Mouse (Mus musculus) ovary, adult 18-20 months (tissue): Measurements from ENCODE around the gene Atg4d.
"Not testable (repeated sequence)": the region's sequence is repeated elsewhere in the genome, so short reads cannot be mapped to it uniquely, and the experiment has no call there.

Experiments used
- DNase-seq: peaks from one replicate; pipeline ENCODE4 v3.0.0; 2022; ENCODE audit warnings: low spot score, mixed read lengths

The Atg4d gene

DNA sequence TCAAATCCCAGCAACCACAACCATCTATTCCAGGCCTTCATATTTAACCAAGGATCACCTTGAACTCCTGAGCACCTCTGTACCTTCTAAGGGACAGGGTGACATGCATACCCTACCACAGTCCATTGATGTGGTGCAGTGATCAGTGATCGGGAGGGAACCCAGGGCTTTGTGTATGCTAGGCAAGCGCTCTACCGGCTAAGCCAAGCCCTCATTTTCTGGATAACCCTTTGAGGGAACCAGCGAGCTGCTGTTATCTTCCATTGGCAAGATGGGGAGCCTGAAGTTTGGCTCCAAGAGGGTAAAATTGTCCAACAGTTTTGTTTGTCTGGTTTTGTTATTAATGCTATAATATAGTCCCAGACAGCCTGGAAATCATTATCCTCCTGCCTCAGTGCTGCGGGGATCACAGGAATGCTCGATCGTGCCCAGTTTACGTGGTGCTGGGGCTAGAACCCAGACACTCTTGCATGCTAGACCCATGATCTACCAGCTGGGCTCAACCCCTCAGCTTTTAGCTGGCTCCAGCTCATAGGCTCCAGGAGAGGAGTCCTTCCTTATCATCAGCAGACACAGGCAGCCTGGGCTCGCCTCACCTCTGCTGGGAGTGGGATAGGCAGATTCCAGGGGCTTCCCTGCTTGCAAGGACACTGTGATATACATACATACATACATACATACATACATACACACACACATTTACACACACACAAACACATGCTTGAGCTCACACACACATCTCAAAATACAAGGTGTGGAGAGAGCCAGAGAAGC, 49.5 kb downstream of the Atg4d start:
- no peak for DNase-seq

DNA sequence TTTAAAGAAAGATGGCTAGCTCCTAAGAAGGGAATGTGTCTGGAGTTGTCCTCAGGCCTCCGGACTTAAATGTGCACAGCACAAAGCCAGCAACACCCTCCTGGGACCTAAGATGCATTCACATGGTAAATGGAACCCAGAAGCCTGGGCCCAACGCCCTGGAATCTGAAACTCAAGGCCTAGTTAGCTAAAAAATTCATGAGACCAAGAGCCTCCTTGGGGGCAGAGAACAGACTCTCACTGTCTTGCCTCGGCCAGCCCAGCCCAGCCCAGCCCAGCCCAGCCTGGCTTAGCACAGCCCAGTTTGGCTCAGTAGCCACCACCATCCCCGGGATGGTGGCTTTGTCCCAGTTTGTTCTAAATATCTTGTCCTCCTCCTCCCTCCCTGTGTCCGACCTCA, 50.3 kb downstream of the Atg4d start:
- DNase-seq, result no peak

DNA sequence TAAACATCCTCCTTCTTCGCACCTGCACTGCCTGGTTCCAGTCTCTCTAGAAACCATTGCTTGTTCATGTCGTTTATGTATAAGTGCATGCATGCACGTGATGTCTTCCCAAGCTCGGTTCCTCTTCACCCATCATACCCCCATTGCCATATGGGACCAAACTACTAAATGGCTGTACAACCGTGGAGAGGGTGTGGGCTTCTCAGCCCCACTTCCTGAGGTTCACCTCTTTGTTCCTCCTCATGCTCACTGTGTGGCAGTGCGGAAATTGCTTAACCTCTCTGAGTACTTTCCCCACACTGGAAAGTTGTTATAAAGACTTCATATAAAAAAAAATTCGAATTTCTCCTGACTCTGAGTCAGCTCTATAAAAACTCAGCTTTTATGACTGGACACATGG, 51.6 kb downstream of the Atg4d start:
- DNase-seq, result no peak

GRCm38 (mm10) chr9:21318792-21319191, 53.7 kb downstream of the Atg4d start:
- no peak for DNase-seq

DNA sequence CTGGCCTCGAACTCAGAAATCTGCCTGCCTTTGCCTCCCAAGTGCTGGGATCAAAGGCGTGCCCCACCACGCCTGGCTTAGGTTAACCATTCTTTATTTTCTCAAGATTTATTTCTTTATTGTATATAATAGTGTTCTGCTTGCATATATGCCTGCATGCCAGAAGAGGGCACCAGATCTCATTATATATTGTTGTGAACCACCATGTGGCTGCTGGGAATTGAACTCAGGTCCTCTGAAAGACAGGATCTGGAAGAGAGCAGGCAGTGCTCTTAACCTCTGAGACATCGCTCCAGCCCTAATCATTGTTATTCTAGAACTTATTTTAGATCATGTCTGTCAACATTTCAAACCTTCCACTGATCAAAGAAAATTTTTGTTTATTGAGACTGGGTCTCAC, 54.4 kb downstream of the Atg4d start:
- DNase-seq, result no peak

- no peak for DNase-seq
Measured at GRCm38 (mm10) chr9:21320280-21320618, 55.2 kb downstream of the Atg4d start.

DNA sequence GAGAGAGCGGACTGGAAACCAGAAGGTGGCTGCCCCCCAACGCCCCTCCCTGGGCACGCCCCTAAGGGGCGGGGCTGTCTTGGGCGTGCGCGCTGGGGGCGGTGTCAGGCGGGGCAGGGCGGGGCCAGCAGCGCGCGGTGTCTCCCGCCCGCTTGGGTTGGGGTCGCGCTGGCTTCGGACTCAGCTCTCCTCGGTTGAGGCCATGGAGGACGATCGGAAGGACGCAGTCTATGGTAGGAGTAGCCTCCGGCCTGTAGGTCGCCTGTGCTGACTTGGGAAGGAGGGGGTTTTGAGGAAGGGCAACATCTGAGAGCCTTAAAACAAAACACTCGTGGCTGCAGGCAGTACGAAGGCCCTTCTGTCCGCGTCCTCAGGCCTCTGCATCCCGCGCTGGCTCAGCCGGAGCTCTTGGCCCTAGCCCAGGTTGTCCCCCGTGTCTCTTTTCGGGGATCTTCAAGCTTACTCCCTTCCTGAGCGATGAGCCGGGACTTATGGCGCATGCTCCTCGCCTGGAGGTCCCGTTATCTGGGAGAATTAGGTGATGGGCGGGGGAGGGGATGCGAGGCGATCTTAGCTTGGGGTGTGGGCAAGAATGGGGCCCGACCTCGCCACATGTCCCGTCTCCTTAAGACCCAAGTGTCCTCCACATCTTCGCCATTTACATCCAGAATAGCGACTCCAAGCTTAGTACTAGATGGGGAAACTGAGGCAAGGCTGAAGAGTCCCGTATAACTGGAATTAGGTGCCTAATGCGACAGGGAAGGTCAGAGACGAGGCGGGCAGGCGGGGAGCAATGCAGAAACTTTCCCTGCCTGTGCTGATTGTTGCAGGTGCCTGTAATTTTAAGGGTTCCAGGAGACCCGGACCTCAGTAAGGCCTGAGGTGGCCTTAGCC, 55.8 kb downstream of the Atg4d start, which contains the start of gene Slc44a2:
Gene Slc44a2, plus strand, starts transcription at position 80 of the 894 bp plus-strand sequence.
- DNase-seq, result peak; percentile 77

- DNase-seq, result no peak
Measured at GRCm38 (mm10) chr9:21321513-21321835, 56.4 kb downstream of the Atg4d start.

DNA sequence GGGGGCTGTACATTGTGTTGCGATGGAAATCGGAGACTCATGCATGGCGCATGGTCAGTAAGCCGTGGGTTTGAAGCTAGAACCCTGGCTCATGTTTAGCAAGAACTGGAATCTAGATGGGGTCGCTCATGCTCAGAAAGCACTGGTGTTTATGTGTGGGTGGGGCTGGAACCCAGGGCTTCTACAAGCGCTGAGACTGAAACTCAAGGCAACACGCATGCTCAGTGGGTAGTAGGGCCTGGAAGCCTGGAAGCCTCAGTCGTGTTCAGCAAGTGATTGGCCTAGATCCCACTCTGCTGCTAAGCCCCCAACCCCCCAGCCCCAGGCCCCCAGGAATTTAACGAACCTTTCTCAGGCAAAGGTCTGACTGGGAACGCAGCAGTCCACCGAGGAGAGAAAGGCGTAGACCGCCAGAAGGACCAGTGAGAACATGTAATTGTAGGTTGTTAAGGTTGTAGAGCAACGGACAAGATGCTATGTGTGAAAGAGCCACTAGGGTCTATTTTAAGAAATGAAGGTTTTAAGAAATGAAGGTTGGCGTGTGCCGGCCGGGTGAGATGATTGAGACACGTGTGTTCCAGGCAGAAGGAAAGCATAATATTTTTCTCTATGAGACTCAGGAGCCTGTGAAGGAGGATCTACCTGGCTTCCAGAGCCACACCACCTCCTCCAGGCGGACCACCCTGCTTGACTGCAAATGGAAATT, 57.3 kb downstream of the Atg4d start:
- DNase-seq, result no peak

DNA sequence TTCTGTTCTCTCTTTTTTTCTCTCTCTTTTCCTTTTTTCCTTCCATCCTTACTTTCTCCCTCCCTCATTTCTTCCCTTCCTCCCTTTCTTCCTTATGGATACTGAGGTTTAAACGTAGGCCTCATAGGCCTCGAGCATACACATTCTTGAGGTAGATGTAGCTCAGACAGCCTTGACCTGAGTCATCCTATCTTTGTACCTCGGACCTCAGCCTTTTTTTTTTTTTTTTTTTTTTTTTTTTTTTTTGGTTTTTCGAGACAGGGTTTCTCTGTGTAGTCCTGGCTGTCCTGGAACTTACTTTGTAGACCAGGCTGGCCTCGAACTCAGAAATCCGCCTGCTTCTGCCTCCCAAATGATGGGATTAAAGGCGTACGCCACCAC, 57.8 kb downstream of the Atg4d start:
- DNase-seq, result not testable (repeated sequence)

- no peak for DNase-seq
Measured at GRCm38 (mm10) chr9:21324269-21324668, 59.2 kb downstream of the Atg4d start.
